Mouse (Mus musculus): ENCODE results near the gene Cdc40.
"Not testable (repeated sequence)": the region's sequence is repeated elsewhere in the genome, so short reads cannot be mapped to it uniquely, and the experiment has no call there.

Gene Cdc40

DNA sequence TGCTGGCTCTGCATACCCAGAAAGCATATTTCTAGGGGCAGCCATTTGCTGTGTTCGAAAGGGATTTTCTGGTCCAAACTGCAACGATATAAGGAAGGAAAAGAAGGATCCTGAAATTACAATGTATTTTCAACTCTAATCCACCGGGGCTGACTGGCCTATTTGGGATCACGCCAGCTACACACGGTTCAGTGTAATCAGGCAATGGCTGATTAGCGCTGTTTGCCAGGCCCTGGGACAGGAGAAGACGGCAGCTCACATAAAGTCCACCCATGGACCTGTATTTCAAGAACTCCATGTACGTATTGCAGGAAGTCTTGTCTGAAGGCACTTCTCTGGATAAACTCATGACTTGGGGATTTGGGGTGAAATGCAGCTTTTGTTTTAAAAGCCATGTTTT, 25.5 kb downstream of the Cdc40 start:
- no peak for DNase-seq

DNA sequence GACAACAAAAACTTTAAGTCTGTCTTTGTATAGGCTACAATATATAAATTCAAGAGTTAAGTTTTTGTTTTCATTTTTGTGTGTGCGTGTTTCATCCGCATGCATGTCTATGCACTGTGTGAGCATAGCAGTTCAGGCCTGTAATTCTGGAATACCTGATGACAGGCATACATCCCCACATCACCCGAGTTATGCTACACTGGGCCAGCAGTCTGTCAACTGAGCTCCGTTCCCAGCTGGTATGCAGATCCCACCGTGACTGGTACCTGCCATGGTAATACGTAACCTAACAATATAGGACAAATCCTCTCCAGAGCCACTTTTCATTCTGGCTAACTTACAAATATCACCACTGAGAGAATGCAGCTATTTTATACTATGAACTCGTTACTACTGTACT, 26.4 kb downstream of the Cdc40 start:
- DNase-seq = no peak

DNA sequence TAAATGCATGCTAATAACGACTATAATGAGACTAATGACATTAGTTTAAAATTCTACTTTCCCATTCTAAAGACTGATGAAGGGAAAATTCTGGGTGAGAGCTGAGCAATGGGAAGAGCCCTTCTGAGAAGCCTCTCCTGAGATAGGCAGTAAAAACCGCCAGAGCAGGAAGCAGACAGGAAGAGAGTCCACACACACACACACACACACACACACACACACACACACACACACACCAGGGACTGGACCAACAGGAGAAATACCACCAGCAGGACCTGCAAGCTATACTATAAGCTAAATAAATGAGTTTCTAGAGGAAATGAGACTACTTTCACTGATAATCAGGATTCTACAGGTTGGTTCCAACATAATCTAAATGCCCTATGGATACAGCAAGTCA, 27.5 kb downstream of the Cdc40 start:
- no peak for DNase-seq

DNA sequence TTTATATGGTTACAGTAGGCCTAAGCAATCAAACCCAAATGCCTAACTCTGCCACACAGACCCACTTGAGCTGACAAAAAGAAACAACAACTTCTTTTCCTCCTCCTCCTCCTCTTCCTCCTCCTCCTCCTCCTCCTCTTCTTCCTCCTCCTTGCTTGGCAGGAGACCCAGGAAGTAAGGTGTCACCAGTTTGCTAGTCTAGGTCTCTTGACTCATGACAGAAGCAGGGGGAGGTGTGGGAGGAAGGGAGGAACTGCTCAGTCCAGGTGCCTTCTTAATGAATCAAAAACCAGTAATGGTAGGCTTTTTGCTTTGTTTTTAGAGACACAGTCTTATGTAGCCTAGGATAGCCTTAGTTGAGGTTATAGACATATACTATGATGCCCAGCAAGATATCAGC, 32.0 kb downstream of the Cdc40 start:
- DNase-seq = no peak

DNA sequence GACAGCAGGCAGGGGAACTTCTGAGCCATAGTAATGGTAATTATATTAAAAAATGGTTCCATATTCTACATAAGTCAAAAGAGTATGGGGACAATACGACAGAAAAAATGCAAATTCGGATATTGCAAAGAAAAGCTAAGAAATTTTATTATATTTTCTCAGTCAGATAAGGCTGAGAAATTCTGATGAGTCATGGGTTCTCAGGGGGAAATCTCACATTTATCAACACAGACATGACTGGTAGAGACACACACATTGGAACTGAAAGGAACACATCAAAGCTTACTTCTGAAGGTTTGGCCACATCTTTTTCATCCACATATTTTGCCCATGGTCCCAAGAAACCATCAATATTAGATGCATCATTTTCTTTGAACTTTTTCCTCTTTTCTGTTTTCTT, 32.5 kb downstream of the Cdc40 start:
- no peak for DNase-seq

DNA sequence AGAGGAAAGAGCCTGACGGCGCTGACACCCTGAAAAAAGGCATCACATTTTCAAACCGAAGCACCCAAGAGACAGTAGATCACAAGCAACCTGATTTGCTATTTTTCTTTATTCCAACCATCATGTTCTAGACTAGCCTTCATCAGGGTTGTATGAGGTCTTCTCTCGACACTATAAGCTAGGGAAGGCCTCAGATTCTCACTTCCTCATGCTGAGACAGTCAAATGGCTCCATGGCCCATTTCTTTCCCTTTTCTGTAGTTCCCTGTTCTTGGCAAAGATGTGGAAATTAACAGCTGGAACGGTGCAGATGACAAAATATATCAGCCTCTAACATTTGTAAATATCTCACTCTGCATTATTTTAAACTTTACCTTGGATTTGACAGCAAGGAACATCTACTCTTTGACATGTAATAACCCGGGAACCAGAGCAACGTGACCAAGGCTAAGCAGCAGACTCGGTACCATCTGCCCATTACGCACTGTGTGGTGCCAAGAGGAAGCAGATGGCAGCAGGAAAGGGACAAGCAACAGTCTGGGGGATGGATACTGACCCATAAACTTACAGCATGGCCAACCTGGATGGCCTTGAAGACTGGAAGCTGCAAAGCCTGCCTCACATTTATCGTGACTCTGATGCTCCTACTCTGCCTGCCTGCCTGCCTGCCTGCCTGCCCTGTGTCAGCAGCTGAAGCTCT, 35.8 kb downstream of the Cdc40 start:
- no peak for DNase-seq

DNA sequence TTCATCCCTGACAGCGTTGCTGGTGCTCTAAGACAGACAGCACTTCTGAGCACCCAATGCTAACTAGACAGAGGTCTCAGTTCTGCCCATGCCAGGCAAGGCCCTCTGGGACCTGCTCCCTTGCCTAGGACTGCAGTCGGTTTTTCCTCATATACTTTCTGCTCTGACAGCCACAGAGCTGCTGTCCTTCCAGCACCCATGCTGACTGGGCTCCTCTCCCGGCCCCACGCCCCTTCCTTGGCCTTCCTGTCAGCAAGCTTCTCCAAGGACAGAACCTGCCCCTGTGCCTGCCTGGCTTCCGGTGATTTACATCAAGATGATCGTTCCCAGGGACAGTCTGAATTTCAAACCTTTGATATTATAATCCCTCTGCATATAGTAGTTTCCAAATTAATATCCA, 37.5 kb downstream of the Cdc40 start:
- no peak for DNase-seq

DNA sequence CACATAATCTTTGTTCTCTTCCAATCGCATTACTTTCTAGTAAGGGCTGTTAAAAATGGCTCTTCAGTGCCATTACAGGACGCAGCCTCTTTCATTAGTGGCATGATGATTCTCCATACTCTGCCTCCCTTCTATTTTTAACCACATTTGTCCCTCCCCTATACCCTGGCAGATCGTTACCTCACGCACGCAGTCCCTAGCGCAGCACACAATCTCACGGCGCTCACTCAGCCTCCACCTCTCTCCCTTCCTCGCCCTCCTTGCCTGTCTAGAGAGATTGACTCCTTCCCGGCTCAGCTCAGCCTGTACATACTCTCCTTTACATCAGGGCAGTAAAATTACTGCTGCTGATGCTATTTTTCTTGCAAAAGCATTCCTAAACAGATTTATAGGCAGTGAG, 38.6 kb downstream of the Cdc40 start:
- DNase-seq = no peak

DNA sequence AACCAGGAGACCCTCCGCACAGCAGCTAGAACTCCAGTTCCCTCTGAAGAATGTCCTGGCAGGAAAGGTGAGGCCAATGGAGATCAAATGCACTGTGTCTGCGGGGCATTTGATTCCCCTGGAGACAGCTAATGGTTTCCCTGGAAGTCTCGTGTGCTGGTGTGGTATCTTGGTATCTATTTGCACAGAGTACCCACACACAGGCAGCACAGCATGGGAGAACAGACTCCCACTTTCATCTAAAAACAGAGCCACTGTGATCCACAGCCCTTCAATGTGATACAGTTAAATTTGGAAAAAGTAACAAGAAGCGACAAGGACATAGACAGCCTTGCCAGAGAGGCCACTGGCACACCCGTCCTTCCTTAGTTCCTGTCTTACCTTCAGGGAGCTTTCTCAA, 39.3 kb downstream of the Cdc40 start:
- no peak for DNase-seq

DNA sequence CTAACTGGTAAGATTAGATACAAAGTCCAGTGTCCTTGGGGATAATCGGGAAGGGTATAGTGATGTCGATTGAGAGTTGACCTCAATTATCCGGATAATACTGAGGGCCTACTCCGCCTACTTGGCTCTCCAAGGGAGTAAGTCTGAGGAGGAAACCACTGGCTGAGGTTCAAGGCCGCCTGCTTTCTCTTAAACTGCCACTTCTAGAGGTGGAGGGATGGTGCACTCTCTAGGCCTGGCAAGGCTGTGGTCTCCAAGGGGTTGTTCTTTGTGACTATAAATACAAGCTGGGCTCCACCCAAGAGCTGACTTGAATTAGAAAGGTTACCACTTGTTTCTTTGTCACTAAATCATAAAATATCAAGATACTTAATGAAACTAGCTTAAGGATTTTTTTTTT, 43.0 kb downstream of the Cdc40 start:
- DNase-seq = no peak

DNA sequence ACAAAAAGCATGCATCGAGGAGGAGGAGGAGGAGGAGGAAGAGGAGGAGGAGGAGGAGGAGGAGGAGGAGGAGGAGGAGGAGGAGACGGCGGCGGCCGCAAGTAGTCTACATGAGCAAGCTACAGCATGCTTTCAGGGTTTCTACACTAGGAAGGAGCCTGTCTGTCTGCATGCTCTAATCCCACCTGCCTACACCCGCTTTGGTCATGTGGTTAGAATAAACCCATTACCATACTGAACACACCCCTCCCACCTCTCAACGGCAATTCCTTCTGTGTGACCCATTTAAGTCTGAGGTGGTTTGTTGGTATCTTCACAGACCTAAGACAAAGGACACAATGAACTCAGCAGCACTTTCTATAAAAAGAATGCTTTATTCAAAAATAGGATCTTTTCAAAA, 51.8 kb downstream of the Cdc40 start:
- DNase-seq = no peak

DNA sequence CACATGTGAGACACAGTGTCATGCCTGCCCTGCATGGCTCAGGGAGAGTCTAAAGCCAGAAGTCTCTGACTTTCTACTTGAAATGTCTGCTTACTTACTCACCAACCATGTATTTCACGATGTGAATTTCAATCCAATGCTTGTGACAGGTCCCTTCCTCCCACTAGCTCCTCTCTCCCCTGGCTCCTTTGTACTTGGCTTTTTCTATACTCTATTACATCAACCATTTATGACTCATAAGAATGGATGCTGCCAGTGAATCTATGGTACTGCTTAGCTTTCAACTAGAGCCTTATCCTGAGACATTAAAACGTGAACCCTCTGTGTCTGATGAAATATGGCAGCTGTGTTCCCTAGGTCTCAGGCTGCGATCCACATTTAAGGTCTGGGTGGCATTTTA, 52.8 kb downstream of the Cdc40 start:
- DNase-seq = no peak

DNA sequence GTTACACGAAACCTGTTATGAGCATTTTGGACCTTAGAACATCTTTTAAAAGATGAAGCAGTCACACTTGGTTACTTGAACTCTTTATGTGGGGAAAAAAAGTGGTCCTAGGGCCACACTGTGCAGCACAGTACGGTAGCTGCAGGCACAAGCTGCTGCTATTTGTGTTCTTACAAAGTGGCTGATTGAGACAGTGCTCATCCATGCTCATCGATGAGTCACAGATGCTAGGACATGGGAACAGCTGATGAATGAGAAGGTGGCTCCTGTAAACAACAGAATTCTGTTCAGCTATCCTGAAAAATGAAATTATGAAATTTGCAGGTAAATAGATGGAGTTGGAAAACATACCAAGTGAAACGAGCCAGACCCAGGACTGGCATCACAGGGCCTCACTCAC, 55.4 kb downstream of the Cdc40 start:
- DNase-seq = no peak

DNA sequence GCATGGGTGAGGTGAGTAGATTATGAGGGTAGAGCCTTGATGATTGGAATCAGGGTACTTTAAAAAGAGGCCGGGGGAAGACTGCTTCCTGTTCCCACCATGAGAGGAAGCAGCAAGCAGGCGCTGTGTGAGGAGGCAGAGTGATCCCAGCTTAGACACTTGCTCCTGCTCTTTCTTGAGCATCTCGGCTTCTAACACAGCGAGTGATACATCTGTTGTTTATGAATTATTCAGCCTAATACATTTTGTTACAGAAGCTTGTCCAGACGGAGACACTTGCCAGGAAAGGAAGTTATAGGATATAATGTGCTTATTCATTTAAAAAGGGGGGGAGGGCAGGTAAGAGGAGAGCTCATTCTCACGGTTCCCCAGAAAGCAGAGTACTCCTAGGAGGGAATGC, 57.2 kb downstream of the Cdc40 start:
- no peak for DNase-seq

DNA sequence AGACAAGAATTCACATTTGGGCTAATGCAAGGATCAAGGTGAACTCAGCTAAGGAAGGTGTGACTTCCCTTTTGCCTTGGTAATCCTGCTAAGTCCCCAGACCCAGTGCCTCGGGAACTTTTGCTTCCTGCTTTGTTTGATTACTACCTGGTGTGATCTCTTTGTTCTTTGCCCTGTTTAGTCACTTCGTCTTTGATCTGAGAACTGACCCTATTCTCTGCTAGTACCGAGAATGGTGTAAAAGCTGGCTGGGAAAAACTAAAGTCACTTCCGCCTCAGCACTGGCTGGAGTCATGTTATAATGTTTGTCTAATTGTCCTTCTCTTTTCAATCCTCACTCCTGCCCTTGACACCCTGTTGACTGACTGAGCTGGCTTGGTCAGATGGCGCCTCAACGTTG, 66.6 kb downstream of the Cdc40 start:
- DNase-seq = no peak

DNA sequence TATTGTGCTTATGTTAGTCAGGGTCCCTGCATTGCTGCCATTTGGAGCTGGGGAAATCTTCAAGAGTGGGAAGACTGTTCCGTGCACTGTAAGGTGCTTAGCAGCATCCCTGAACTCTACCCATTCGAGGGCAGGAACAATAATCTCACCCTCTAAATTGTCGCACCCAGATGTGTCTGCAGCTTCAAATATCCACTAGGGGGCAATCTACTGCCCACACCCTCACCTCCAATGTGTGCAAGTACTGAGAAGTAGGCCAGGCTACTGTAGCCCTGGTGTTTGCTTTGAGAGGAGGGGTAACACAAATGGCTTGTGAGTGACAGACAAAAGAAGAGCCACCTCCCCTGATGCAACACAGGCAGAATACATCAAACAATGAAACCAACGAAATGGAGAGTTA, 69.5 kb downstream of the Cdc40 start:
- no peak for DNase-seq

DNA sequence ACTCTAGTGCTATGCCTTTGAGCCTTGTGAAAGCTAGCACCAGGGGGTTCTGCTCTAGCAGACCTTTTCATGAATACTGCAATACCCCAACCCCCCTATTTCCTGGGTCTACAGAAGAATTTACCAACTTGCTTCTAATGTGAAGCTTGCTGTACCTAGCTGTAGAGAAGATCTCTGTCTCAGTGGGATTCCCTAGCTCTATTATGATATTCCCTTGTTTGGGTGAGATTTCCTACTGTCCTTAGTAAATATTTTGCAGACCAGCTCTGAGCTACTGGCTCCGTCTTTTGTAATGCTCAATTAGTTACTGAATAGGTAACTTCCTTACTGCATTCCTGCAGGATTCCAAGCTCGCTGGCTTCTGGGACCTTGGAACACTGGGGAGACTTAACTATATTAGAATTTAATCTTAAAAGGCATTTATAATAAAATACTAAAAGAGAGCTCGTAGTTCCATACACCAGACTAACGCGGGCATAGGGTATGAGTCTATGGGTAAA, 73.7 kb downstream of the Cdc40 start:
- not testable (repeated sequence) for DNase-seq

DNA sequence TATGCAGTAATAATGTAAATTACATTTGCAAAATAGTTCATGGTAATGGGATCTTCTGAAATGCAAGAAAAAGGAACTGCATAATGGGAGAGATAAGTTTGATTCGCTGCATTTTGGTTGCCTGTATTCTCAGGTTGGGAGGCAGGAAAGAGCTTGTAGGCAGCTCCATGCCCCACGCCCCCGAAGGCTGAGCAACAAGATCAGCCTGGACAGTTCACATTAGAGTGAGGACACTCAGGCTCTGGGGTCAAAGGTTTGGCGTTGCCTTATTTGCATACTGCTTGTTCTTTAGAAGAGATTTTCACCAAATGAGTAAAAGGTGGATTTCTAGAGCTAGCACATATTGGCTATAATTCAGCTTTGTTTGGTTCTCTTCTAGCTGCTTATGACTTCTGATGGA, 76.9 kb downstream of the Cdc40 start:
- no peak for DNase-seq

DNA sequence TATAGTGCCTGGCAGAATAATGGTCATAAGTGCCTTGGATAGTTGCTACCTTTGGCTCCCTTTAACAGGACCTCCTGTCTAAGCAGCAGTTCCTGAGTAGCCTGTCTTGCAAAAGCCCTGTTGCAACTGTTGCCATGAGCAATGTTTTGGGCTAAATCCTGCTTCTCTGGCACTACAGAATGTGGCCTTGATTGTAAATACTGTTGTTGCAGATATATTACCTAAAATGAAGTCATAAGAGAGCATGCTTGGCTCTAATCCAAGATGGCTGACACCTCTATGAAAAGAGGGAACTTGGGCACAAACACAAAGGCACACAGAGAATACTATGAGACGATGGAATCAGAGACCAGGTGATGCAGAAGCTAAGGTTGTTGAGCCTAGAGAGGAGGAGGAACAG, 77.9 kb downstream of the Cdc40 start:
- no peak for DNase-seq

DNA sequence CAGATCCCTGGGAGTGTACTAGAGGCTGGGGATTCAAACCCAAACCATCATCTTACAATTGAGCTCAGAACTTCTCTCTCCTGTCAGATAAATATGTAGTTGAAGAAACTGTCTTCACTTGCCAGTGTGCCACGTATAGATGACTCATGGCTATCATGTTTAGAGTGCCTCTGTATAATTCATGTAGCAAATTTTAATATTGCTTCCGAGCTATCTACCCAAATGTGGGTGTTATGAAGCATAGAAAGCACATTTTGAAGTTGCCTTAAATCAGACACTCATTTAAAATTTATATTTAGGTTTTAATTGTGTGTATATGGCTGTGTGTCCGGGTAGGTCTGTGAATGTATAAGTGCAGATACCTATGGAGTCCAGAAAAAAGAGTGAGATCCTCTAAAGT, 91.0 kb downstream of the Cdc40 start:
- no peak for DNase-seq

DNA sequence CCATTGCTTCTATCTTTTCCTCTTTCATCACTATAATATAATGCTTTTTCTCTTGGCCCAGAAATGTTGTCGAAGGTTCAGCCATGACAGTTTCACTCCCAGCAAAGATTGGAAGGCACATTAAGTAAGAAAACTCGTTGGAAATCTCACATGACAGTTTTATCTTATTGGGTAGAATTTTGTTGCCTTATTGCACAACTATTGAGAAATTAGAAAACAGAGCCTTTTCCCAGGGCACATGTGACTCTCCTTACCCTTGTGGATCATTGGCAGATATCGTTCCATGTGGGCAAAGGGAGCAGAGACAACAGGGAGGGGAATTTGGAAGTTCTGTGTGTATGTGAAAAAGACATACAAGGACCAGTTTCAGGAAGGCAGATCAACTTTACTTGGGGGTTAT, 92.7 kb downstream of the Cdc40 start:
- DNase-seq = no peak

All from liver (tissue).